Mouse (Mus musculus) midbrain, embryonic 11.5 days (tissue): Measurements from ENCODE around the gene Pgd. TPM values are rescaled to one million over a fixed set of nuclear protein-coding genes. Genes with fewer than 3 reads are reported as not detected.
"Not testable (repeated sequence)": the region's sequence is repeated elsewhere in the genome, so short reads cannot be mapped to it uniquely, and the experiment has no call there.

Experiments used
- ATAC-seq: fragments of 200-750 bp; cut with Nextera tagmentation; 2 replicates; pipeline ENCODE4 v1.8.0; 2017; ENCODE audit warnings: moderate TSS enrichment, moderate library complexity; ENCODE audit not compliant: low FRiP score
- DNase-seq: peaks from one replicate; pipeline ENCODE4 v3.0.0; 2015; ENCODE audit warnings: low spot score; ENCODE audit errors: missing footprints
- H3K27ac ChIP-seq: fragments of 300-500 bp; sonication (generic); 2 replicates; pipeline ENCODE4 v1.5.1; 2014; ENCODE audit warnings: low read depth, low read length
- H3K27me3 ChIP-seq: fragments of 300-500 bp; sonication (generic); 2 replicates; pipeline ENCODE4 v1.6.1; 2014; ENCODE audit warnings: mild to moderate bottlenecking, low read length, moderate library complexity, mixed read lengths; ENCODE audit not compliant: control insufficient read depth, insufficient read depth
- H3K36me3 ChIP-seq: fragments of 300-500 bp; sonication (generic); 2 replicates; pipeline ENCODE4 v1.6.1; 2014; ENCODE audit warnings: mild to moderate bottlenecking, low read length, moderate library complexity, mixed read lengths; ENCODE audit not compliant: control insufficient read depth, insufficient read depth
- H3K4me1 ChIP-seq: fragments of 300-500 bp; sonication (generic); 2 replicates; pipeline ENCODE4 v1.6.1; 2014; ENCODE audit warnings: low read length; ENCODE audit not compliant: control insufficient read depth, insufficient read depth
- H3K4me2 ChIP-seq: fragments of 300-500 bp; sonication (generic); 2 replicates; pipeline ENCODE4 v1.6.1; 2014; ENCODE audit warnings: mild to moderate bottlenecking, moderate library complexity
- H3K4me3 ChIP-seq: fragments of 300-500 bp; sonication (generic); 2 replicates; pipeline ENCODE4 v1.5.1; 2014; ENCODE audit warnings: low read depth, low read length
- H3K9ac ChIP-seq: fragments of 300-500 bp; sonication (generic); 2 replicates; pipeline ENCODE4 v1.6.1; 2014; ENCODE audit warnings: low read length
- H3K9me3 ChIP-seq: fragments of 300-500 bp; sonication (generic); 2 replicates; pipeline ENCODE4 v1.6.1; 2016; ENCODE audit warnings: low read length; ENCODE audit not compliant: control insufficient read depth
- WGBS: fragments of 180-500 bp; shearing (Covaris S2); extraction: QIAGEN DNeasy Blood & Tissue Kit; methylation state at CpG from one replicate; pipeline ENCODE4 v1.1.7; 2014; 5-methylcytosine and 5-hydroxymethylcytosine counted together
- polyA plus RNA-seq: library from polyadenylated mRNA; unstranded; fragments of >200 nt; fragmentation: Nextera tagmentation; extraction: Ambion mirVana; gene quantifications from 2 replicates; pipeline ENCODE4 v1.2.1, GENCODE M21; 2014

Pgd gene
- polyA plus RNA-seq, 1 experiment from 2014 or later: 50.7 TPM

DNA sequence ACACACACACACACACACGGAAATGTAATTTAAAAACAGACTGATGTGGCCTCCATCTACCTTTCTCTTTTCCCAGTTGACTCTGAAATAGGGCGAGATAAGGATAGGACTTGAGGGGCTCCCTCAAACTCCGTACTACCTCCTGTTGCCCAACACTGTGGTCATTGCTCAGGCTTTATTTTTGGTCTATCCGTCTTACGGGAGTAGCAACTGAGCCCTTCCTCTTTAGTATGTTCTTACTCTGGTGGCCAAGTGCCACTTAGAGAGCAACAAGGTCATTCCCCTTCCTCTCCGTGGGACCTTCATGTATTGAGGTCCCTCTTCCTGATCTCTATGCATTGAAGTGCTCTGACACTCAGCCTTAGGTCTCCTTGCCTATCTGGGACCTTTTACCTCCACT lies 7.1 kb upstream of the Pgd start:
- no peak overlapping the region for H3K9ac ChIP-seq
- H3K36me3 ChIP-seq: 0 out of 2 replicates have a peak, but pooled peaks cover 2% of the 10 kb centered on the region
- H3K4me3 ChIP-seq: no peak overlapping the region
- ATAC-seq (no peak), DNase-seq (no peak)
- H3K27me3 ChIP-seq: no peaks in the 10 kb centered on the region
- H3K9me3 ChIP-seq: no peaks in the 10 kb centered on the region
- WGBS: 91% methylated on average over 6 of the region's 6 CpGs
- no peak overlapping the region for H3K4me2 ChIP-seq
- H3K4me1 ChIP-seq: peaks cover 2% of the 10 kb centered on the region; the same call in 1 of the 2 replicates
- H3K27ac ChIP-seq: no peak overlapping the region

DNA sequence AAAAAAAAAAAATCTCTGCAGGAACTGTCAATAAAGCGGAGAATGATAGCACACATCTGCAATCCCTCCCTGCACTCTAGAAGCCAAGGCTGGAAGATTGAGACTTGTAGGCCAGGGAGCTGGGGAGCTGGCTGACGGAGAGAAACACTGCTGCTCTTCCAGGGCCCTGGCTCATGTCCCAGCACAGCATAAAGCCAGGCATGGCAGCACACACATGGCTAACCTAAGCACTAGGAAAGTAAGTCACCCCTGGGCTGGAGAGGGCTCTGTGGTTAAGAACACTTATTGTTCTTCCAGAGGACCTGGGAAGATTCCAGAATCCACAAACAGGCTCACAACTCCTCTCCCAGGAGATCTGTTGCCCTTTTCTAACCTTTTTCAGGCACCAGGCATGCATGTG lies 6.1 kb upstream of the Pgd start:
- Histone ChIP-seq H3K4me1 (peaks cover 2% of the 10 kb centered on the region; the same call in 1 of the 2 replicates), H3K9ac (no peak overlapping the region), H3K27ac (no peak overlapping the region; the same call in 1 of the 2 replicates), H3K9me3 (no peaks in the 10 kb centered on the region), H3K4me2 (no peak overlapping the region), H3K36me3 (0 out of 2 replicates have a peak, but pooled peaks cover 2% of the 10 kb centered on the region), H3K4me3 (no peak overlapping the region), H3K27me3 (no peaks in the 10 kb centered on the region)
- ATAC-seq: no peak
- 82% methylated on average over 2 of the region's 2 CpGs for WGBS
- DNase-seq: no peak

DNA sequence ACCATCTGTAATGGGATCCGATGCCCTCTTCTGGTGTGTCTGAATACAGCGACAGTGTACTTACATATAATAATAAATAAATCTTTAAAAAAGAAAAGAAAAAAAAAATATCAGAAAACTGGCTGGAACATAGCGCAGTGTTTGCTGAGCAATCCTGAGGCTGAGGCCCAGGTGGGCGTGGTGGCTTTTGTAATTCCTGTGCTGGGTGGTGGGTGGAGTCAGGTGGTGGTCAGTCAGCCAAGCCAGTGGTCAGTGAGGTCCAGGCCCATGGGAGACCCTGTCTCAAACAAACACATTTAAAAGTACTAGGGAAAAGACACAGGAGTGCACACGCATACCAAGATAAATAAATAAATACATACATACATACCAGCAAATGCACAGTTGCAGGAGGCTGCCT lies 5.5 kb upstream of the Pgd start:
- Histone ChIP-seq H3K36me3 (0 out of 2 replicates have a peak, but pooled peaks cover 2% of the 10 kb centered on the region), H3K4me2 (no peak overlapping the region), H3K4me3 (no peak overlapping the region), H3K9me3 (no peaks in the 10 kb centered on the region), H3K27me3 (no peaks in the 10 kb centered on the region), H3K4me1 (peaks cover under 1% of the 10 kb centered on the region; the same call in 1 of the 2 replicates), H3K27ac (no peak overlapping the region; the same call in 1 of the 2 replicates), H3K9ac (no peak overlapping the region)
- ATAC-seq: no peak
- WGBS: 89% methylated on average over 5 of the region's 5 CpGs
- no peak for DNase-seq

DNA sequence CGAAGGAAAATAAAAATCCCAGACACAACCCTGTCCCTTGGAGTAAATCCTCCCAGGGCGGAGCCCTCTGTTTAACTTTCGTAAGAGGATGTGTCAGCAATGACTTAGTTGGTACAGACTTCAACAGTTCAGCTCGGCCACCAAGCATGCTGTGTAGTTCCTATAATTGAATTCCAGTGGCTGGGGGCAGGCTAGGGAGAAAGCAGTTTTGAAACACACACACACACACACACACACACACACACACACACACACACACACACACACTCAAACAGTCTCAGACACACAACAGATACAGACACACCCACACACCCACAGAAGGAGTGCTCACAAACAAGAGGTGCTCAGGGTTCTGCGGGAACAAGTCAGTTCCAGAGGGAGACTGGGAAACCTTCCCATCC lies 5.0 kb upstream of the Pgd start:
- Histone ChIP-seq H3K9ac (no peak overlapping the region), H3K4me2 (no peak overlapping the region), H3K27me3 (no peaks in the 10 kb centered on the region), H3K9me3 (no peaks in the 10 kb centered on the region), H3K36me3 (0 out of 2 replicates have a peak, but pooled peaks cover 2% of the 10 kb centered on the region), H3K27ac (no peak overlapping the region), H3K4me3 (no peak overlapping the region), H3K4me1 (no peaks in the 10 kb centered on the region)
- 83% methylated on average over 5 of the region's 5 CpGs for WGBS
- ATAC-seq: no peak
- no peak for DNase-seq

DNA sequence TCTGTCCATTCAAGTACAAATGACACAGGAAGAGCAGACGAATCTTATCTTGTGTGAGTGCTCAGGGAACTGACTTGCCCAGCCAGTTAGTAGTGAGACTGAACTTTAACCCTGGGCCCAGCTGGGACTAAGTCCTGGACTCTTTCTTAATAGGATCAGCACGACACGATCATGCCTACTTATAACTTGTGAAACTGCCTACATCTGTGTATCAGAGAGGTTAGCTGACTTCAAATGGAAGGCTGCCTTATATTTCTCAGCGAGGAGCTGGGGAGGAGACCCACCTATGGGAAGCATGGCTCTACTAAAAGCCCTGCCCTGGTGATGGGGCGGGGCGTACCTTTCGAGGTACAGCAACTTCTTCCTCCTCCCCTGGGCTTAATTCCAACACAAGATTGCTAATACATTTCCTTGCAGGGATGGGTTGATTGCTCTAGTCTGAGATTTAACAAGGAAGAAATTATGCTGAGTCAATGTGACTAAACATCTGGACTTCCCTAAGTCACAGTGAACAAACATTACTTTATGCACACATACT lies 3.9 kb upstream of the Pgd start:
- H3K4me2 ChIP-seq: no peak overlapping the region
- no peaks in the 10 kb centered on the region for H3K36me3 ChIP-seq
- no peaks in the 10 kb centered on the region for H3K27me3 ChIP-seq
- no peak overlapping the region for H3K4me3 ChIP-seq
- WGBS: 70% methylated on average over 7 of the region's 7 CpGs
- H3K9ac ChIP-seq: no peak overlapping the region
- no peak for DNase-seq
- ATAC-seq: no peak
- peaks cover 4% of the 10 kb centered on the region; the same call in 1 of the 2 replicates for H3K4me1 ChIP-seq
- H3K9me3 ChIP-seq: no peaks in the 10 kb centered on the region
- no peak overlapping the region for H3K27ac ChIP-seq

DNA sequence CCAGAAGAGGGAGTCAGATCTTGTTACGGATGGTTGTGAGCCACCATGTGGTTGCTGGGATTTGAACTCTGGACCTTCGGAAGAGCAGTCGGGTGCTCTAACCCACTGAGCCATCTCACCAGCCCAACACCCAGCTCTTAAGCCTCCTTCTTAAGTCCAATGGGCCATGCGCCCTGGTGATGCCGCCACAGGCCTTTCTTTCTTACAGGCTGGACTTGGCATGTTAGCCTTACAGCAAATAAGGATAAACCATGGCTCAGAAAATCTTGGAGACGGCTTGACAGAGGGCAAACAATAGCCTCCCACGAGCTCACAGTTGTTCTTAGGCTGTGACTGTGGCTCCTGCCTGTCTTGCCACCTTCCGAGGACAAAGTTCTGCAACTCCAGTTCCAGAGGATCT lies 3.4 kb upstream of the Pgd start:
- not testable (repeated sequence) for H3K9me3 ChIP-seq, ATAC-seq, H3K27me3 ChIP-seq, H3K4me1 ChIP-seq, H3K27ac ChIP-seq, H3K9ac ChIP-seq, H3K4me3 ChIP-seq, H3K4me2 ChIP-seq, H3K36me3 ChIP-seq, DNase-seq
- 72% methylated on average over 7 of the region's 8 CpGs for WGBS

DNA sequence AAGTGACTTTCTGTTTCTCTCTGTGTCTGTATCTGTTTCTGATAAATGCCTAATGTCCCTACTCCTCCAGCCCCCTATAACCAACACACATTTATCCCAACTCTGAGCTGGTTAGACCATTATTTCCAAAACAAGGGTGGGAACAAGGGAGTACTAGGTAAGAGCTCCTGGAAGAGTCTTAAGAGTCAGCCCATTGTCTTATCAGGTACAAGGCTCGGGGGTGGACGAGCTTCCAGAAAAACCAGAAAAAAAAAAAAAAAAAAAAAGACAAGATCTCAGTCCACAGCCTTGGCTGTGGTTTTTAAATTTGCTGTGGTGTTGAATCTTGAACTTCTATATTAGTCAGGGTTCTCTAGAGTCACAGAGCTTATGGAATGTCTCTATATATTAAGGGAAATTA lies 1.4 kb upstream of the Pgd start:
- DNase-seq: no peak

DNA sequence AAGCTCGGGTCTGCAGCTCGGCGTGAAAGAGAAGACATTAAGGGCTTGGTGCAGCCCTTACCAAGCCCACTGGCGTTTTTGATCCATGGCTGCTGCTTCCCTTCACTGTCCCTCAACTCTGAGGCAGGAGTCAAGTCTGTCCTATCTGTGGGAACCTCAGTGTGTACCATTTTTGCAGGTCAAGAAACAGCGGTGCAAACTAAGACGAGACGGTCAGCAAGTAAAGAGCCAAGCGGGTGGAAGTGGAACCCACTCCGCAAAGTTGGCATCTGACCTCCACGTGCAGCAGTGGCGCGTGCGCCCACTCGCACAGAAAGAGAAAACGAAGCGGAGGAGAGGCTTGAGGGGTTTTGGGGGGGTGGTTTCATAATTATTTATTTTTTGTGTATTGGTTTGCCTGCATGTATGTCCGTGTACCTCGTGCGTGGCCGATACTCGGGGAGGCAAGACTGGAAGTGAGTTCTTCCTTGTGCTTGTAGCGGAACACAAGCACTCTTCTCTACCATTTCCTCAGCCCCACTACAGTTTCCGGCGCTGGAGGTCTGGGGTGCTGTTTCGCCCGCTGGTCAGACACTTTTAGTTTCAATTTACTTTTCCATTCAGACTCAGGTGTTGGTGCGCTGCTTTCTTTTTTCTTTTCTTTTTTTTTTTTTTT lies 513 bp upstream of the Pgd start:
- Histone ChIP-seq H3K4me3 (peak overlapping the region; percentile 57), H3K9ac (peak overlapping the region; percentile 74), H3K36me3 (peaks cover 5% of the 10 kb centered on the region; the same call in 1 of the 2 replicates), H3K27me3 (no peaks in the 10 kb centered on the region), H3K27ac (no peak overlapping the region; the same call in 1 of the 2 replicates), H3K4me1 (peaks cover 7% of the 10 kb centered on the region; the same call in 1 of the 2 replicates), H3K9me3 (no peaks in the 10 kb centered on the region), H3K4me2 (peak overlapping the region; percentile 83)
- no peak for DNase-seq
- ATAC-seq: peak; percentile 71
- WGBS: 2% methylated on average over 27 of the region's 27 CpGs

More for the DNA sequence above, 1.4 kb upstream of the Pgd start:
- Histone ChIP-seq H3K27me3 (no peaks in the 10 kb centered on the region), H3K9me3 (no peaks in the 10 kb centered on the region), H3K4me2 (no peak overlapping the region), H3K9ac (no peak overlapping the region), H3K36me3 (0 out of 2 replicates have a peak, but pooled peaks cover 5% of the 10 kb centered on the region), H3K4me3 (no peak overlapping the region), H3K4me1 (peaks cover 7% of the 10 kb centered on the region; the same call in 1 of the 2 replicates), H3K27ac (no peak overlapping the region)
- WGBS: 87% methylated on average over 2 of the region's 2 CpGs
- no peak for ATAC-seq

DNA sequence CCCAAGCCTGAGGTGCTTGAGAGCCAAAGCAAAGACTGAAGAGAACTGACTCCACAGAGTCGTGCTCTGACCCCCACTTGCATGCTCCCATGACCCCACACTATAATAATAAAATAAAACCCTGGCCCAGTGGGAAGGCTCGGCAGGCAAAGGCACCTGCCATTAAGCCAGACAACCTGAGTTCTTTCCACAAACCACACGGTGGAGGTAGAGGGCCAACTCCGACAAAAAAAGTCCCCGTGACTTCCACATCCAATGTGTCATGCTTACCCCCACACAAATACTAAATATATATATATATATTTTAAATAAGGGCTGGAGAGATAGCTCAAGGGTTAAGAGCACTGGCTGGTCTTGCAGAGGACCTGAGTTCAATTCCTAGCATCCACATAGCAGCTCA lies 2.4 kb downstream of the Pgd start:
- Histone ChIP-seq H3K9me3 (no peaks in the 10 kb centered on the region), H3K36me3 (peaks cover 13% of the 10 kb centered on the region), H3K4me3 (no peak overlapping the region), H3K27ac (no peak overlapping the region), H3K27me3 (no peaks in the 10 kb centered on the region), H3K4me2 (no peak overlapping the region), H3K4me1 (peaks cover 7% of the 10 kb centered on the region; the same call in 1 of the 2 replicates), H3K9ac (no peak overlapping the region)
- WGBS: 75% methylated on average over 5 of the region's 5 CpGs
- no peak for ATAC-seq
- no peak for DNase-seq
